Mouse (Mus musculus): ENCODE measurements around the gene Rhox11.
"Not testable (repeated sequence)": the region's sequence is repeated elsewhere in the genome, so short reads cannot be mapped to it uniquely, and the experiment has no call there.

Gene Rhox11

DNA sequence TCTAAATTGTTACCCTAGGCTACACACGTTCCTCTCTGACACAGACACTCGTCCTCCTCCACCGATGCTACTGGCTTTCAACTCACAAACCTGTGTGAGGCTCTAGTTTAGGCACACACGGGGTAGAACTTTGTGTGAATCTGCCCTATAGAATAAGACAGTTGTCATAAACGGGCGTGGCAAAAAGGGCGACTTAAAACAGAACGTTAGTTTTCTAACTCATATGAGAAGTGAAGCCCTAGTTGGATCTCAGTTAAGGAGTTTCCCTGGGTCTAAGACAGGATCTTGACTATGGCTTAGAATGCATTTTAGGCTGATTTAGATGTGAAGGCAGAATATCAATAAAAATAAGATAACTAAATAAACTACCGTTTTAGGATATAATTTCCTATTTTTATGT lies at the start of gene Rhox11:
Gene Rhox11, minus strand, starts transcription at position 101 of the 400 bp plus-strand sequence.
- no peak for DNase-seq (ENCODE audit: low read depth, low spot score)

DNA sequence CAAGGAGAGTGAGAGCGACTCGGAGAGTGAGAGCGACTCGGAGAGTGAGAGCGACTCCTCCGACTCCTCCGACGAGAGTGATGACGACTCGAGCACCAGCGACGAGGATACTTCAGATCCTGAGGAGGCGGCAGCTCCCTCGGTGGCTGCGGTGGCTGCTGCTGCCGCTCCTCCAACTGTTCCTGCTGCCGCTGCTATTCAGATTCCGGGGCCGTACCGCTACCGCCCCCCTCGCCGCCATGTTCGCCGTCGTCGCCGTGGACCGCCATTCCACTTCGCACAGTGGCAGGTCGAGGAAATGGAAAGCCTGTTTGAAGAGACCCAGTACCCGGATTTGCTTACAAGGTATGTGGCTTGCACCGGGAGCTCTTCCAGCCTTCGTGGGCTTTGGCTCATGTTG lies 36.5 kb upstream of the Rhox11 start:
- DNase-seq (ENCODE audit: low read depth, low spot score), result no peak

DNA sequence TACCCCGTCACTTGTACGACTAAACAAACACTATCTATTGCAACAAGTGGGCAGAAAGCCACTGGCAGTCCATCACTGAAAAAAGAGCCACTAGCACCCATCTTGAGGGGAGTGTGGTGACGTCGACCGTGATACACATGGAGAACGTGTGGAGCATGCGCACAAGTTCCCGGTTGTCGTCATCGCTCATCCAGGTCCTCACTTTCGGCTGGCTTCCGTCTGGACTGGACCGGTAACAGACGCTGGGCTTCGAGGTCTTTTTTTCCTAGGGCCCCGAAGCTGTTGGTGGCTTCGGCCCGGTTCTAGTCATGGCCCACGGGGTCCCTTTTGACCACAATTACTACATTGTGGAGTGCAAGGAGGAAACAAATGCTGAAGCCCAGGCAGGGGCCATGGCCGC lies 36.0 kb upstream of the Rhox11 start, which contains the start of gene Rhox13:
Gene Rhox13, plus strand, starts transcription at position 238 of the 400 bp plus-strand sequence.
- DNase-seq (ENCODE audit: low read depth, low spot score), result no peak

DNA sequence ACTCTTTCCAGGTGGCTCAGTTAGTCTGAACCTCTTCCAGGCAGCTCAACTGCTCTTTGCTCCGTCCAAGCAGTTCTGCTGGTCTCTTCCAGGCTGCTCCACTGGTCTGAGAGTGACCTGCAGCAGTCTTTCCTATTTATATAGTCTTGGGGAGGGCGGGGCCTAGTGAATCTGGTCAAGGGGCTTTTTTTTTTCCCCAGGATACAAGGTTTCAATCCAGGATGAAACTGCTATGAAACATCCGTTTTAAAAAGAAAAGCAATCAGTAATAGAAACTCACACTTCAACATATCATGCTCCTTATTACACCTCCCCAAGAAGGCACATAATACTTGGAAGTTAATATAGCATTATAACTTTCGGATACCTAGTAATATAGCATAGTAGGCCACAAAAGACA lies 25.9 kb upstream of the Rhox11 start, which contains the start of gene Rhox12:
Gene Rhox12, minus strand, starts transcription at position 101 of the 400 bp plus-strand sequence.
- DNase-seq (ENCODE audit: low read depth, low spot score), result no peak

DNA sequence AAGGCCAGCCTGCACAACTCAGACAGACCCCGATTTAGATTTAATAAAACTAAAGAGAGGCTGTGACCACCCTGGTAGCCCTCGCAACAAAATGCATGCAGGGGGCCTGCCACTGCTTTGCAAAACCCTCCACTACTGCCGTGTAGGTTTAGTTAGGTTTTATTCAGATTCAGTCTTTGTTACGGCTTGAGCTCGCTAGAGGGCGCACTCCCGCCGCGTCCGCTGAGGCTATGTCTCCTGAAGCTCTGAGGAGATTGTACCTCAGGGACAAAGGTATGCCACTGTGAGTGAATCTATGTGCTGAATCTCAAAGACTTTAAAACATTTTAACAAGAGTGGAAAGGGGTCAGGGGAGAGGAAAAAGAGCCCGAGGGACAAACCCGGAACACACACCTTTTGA lies 715 bp downstream of the Rhox11 start:
- peak; percentile 23 for DNase-seq (ENCODE audit: low read depth, low spot score)

DNA sequence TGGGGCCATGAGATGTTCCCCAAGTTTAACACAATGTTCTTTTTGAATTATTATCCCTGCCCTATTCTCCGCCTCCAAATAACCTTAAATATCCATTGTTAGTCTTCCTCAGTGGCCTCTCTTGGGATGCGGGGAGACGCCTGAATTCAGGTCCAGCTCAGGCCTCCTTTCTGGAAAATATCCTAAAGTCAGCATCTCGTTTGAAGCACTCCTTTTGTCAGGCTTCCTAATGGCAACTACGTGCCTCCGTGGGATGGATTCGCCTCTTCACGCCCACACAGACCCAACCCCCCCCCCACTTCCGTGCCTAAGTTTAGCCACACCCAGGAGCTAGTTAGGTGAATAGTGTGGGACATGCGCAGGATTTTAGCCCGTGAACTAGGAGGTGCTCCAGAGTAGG lies 18.8 kb downstream of the Rhox11 start, which contains the start of gene Rhox10:
Gene Rhox10, plus strand, starts transcription at position 301 of the 400 bp plus-strand sequence.
- no peak for DNase-seq (ENCODE audit: low read depth, low spot score)

DNA sequence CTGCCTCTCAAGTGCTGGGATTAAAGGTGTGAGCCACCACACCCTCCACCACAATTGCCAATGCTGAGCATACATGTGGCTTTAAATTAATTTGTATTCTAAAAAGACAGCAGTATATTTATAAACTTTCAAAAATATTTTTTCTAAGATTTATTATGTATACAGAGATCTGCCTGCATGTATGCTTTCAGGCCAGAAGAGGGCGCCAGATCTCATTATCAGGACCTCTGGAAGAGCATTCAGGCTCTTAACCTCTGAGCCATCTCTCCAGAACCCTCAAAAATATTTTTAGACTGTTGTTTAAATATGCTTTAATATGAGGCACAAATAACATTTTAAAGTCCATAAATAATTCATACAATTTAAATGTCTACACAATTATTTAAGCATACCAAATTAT lies 23.4 kb downstream of the Rhox11 start:
- peak; percentile 2 for DNase-seq (ENCODE audit: low read depth, low spot score)

DNA sequence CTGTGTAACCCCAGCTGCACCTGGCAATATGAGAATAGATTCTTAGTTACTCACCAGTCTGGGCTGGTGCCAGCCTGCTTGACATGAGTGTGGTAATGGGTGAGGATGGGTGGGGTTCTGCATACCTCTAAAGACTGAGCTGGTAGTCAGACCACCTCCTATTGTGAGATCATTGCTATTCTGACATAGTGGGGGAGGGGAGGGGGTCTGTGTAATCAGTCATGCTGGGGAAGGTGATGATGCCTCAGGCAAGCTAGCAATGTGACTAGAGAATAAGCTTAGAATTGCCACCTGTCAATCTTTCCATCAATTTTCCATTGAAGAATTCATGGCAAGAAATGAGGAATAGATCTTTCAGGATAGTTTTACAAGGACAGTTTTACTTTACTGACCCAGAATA lies 41.9 kb downstream of the Rhox11 start, which contains the start of gene Btg1-ps2:
Gene Btg1-ps2, minus strand, starts transcription at position 101 of the 400 bp plus-strand sequence.
- DNase-seq (ENCODE audit: low read depth, low spot score), result not testable (repeated sequence)

DNA sequence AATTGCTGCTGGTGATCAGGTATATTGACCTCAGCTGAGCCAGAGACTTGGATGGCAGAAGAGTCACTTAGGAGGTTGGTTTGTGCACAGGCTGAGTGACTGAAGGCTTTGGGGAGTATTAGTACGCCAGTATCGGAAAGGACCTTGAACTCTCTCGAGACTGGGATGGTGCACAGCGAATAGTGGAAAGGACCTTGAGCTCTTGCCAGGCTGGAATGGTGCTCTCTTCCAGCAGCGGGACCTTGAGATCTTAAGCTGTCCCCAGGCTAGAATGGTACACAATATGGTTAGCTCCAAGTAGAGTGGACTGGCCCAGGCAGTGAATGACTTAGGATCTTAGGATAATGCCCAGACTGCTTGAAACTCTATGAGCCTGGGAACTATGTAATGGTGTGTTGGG lies 45.3 kb downstream of the Rhox11 start:
- no peak for DNase-seq (ENCODE audit: low read depth, low spot score)

DNA sequence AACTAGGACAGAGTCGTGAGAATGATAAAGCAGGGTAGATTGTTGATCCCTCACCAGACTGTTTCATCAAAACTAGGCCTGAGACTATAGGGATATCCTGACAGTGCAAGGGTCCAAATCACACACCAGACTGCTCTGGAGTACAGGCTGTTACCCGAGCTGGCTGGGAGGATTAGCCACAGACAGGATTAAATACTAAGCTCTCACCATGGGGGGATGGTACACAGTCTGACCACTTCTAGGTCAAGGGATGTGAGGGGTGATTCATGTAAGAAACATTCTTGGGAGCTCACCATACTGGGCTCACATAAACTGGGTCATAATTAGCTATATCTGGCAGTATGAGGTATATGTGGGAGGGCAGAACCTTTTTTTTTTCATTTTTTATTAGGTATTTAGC lies 51.1 kb downstream of the Rhox11 start:
- no peak for DNase-seq (ENCODE audit: low read depth, low spot score)
